Mouse (Mus musculus): ENCODE results near the gene Cmbl. TPM values are rescaled to one million over a fixed set of nuclear protein-coding genes. Genes with fewer than 3 reads are reported as not detected.

Cmbl gene
- polyA plus RNA-seq, 1 experiment from 2014 or later, result 1.7 TPM

DNA sequence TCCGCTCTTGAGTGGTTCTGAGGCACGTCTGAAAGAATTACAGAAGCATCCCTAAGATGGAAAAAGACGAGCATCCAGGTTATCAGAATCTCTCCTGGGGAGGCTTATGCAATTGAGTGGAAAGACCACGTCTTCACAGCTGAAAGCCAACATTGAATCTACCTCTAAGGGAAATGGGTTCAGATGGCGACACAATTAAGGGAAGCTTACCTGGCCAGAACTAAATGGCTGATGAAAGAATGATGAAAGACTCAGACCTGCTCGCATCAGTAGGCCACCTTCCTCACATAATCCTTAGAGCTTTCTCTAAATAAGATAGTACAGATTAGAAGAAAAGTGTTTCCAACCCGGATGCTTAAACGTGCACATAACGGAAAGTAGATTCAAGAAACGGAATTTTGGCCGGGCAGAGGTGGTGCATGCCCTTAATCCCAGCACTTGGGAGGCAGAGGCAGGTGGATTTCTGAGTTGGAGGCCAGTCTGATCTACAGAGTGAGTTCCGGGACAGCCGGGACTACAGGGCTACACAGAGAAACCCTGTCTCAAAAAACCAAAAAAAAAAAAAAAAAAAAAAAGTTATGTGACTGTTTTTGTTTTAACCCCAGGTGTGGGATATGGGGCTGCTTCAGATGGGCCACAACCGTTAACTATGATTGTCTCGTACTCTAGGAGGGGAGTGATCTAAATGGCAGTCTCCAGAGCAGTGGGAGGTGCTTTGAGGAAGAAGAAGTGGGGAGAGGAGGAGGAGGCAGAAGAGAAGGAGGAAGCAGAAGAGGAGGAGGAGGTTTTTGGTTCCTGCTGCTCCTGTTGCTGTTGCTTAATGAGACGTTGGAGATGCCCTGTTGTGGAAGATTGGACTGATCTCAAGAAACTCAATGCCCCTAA is 33.5 kb upstream of the Cmbl start:
- Histone ChIP-seq H3K36me3 (ENCODE audit: control insufficient read depth, insufficient read depth, low read length) (no peaks in the 10 kb centered on the region), H3K4me2 (ENCODE audit: low read depth, low read length) (peak overlapping the region; percentile 61), H3K9ac (replicated peaks; ENCODE audit: low read depth, low read length) (peak overlapping the region; percentile 90), H3K9me3 (ENCODE audit: control insufficient read depth, low read length) (no peaks in the 10 kb centered on the region), H3K4me3 (ENCODE audit: low read depth, low read length) (peak overlapping the region; percentile 86), H3K27ac (ENCODE audit: low read depth, low read length) (peak overlapping the region; percentile 99), H3K4me1 (ENCODE audit: control insufficient read depth, insufficient read depth, low read length) (peaks cover 26% of the 10 kb centered on the region), H3K27me3 (ENCODE audit: control insufficient read depth, insufficient read depth, low read length) (no peaks in the 10 kb centered on the region)
- 25% methylated on average over 16 of the region's 16 CpGs for WGBS
- no peak; the same call in 1 of the 2 replicates for ATAC-seq (ENCODE audit: low read depth)

DNA sequence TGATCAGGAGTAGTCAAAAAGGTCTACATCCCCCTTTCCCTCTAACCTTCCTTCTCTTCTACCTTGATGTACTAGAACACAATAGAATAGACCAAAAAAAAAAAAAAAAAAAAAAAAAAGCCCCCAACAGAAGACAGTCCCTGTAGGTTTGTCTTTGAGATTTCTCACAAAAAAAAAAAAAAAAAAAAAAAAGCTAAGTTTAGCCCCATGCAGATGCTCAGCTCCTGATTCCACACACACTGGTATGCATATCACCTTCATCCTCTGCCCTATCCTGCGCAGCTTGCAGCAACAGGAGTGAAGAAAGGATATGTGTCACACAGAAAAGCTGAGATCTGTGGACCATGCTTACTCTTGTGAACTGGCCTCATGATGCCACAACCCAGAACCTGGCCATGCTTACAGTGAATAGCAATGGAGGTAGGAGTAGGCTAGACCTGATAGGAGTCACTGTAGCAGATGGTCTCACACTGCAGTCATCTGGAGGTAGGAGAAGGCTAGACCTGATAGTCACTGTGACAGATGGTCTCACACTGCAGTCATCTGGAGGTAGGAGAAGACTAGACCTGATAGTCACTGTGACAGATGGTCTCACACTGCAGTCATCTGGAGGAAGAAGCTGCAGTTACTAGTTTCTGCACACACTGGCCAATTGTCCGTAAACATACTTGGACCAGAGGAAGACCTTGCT is 32.7 kb upstream of the Cmbl start:
- Histone ChIP-seq H3K9me3 (ENCODE audit: control insufficient read depth, low read length) (no peaks in the 10 kb centered on the region), H3K4me1 (ENCODE audit: control insufficient read depth, insufficient read depth, low read length) (peaks cover 26% of the 10 kb centered on the region), H3K9ac (replicated peaks; ENCODE audit: low read depth, low read length) (no peak overlapping the region), H3K4me3 (ENCODE audit: low read depth, low read length) (no peak overlapping the region), H3K4me2 (ENCODE audit: low read depth, low read length) (no peak overlapping the region), H3K27ac (ENCODE audit: low read depth, low read length) (no peak overlapping the region), H3K36me3 (ENCODE audit: control insufficient read depth, insufficient read depth, low read length) (no peaks in the 10 kb centered on the region), H3K27me3 (ENCODE audit: control insufficient read depth, insufficient read depth, low read length) (no peaks in the 10 kb centered on the region)
- no peak for ATAC-seq (ENCODE audit: low read depth)
- 100% methylated on average over 2 of the region's 2 CpGs for WGBS

DNA sequence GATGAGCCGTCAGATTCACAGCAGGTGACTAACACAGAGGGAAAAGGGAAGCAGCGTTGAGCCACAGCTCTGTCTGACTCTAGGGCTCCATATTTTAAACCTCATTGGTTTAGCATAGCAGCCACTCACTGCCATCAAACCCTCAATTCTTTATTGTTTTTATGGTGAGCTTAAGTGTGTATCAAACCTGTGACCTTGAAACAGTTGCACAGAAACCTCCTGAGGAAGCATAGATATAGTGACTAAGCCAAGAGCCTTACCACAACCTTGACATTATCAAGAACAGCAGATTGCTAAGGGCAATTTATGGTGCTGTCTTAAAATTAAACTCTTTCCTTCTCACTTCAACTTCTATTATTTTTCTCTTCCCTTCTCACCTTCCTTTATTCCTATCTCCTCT is 31.7 kb upstream of the Cmbl start:
- Histone ChIP-seq H3K36me3 (ENCODE audit: control insufficient read depth, insufficient read depth, low read length) (no peaks in the 10 kb centered on the region), H3K4me1 (ENCODE audit: control insufficient read depth, insufficient read depth, low read length) (peaks cover 24% of the 10 kb centered on the region), H3K9me3 (ENCODE audit: control insufficient read depth, low read length) (no peaks in the 10 kb centered on the region), H3K27me3 (ENCODE audit: control insufficient read depth, insufficient read depth, low read length) (no peaks in the 10 kb centered on the region), H3K4me3 (ENCODE audit: low read depth, low read length) (no peak overlapping the region), H3K9ac (replicated peaks; ENCODE audit: low read depth, low read length) (no peak overlapping the region), H3K27ac (ENCODE audit: low read depth, low read length) (no peak overlapping the region), H3K4me2 (ENCODE audit: low read depth, low read length) (no peak overlapping the region)
- 68% methylated on average over 2 of the region's 2 CpGs for WGBS
- ATAC-seq (ENCODE audit: low read depth), result no peak

DNA sequence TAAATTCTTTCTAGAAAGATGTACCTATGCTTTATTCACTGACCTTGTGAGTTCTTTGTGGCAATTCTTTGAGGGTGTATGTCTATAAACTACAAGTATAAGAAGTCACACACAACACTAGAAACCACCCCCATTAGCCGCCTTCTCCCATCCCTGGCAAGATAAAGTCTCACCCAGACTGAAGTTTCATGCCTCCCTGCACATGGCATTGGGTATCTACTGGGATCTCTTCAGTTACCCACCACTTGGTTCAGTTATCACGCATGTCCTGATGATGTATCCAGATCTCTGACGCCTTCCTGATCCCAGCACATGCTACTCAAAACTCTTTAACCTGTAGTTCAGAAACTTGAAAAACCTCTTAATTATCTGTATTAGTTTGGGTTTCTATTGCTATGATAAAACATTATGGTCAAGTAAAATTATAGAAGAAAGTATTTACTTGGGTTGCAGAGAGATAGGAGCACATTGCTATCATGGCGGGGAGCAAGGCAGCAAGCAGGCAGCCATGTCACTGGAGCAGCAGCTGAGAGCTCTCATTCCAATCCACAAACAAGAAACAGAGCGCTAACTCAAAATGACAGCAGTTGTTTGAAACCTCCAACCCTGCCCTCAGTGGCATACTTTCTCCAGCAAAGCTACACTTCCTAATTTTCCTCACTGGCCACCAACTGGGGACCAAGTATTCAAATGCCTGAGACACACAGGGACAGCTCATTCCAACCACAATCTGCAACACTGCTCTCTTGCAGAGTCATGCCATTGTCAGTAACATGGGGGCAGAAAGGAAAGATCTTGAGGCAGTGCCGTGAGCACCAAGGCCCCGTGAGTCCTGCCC is 30.5 kb upstream of the Cmbl start:
- no peak for ATAC-seq (ENCODE audit: low read depth)
- Histone ChIP-seq H3K4me3 (ENCODE audit: low read depth, low read length) (no peak overlapping the region), H3K9ac (replicated peaks; ENCODE audit: low read depth, low read length) (no peak overlapping the region), H3K4me2 (ENCODE audit: low read depth, low read length) (no peak overlapping the region), H3K9me3 (ENCODE audit: control insufficient read depth, low read length) (no peaks in the 10 kb centered on the region), H3K27ac (ENCODE audit: low read depth, low read length) (no peak overlapping the region), H3K36me3 (ENCODE audit: control insufficient read depth, insufficient read depth, low read length) (no peaks in the 10 kb centered on the region), H3K27me3 (ENCODE audit: control insufficient read depth, insufficient read depth, low read length) (no peaks in the 10 kb centered on the region), H3K4me1 (ENCODE audit: control insufficient read depth, insufficient read depth, low read length) (peaks cover 14% of the 10 kb centered on the region; the same call in 1 of the 2 replicates)
- WGBS, result 82% methylated on average over 7 of the region's 7 CpGs

DNA sequence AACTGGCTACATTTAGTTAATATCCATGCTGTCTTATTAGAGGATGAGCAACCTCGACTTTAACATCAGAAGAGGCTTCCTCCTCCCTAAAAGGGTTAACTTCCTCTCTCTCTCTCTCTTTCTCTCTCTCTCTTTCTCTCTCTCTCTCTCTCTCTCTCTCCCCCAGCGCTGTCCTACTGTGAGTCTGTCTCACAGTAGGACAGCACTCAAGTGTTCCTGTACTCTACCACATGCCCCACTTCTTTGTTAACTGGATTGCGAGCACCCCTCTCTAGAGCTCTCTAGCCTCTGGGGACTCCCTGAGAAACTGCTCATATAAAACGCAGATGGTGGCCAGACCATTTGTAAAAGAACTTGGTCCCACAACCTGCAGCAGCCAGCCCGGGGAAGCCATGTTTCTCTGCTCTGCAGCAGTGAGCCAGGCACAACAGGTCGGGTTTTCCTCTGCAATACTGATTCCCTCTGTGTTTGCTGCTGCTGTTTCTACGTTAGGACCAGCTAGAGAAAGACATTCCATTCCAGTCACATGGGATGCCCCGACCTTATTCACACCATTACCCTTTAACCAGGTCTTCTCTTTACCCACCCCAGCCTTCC is 29.8 kb upstream of the Cmbl start:
- 14% methylated on average over 8 of the region's 8 CpGs for WGBS
- no peak for ATAC-seq (ENCODE audit: low read depth)

DNA sequence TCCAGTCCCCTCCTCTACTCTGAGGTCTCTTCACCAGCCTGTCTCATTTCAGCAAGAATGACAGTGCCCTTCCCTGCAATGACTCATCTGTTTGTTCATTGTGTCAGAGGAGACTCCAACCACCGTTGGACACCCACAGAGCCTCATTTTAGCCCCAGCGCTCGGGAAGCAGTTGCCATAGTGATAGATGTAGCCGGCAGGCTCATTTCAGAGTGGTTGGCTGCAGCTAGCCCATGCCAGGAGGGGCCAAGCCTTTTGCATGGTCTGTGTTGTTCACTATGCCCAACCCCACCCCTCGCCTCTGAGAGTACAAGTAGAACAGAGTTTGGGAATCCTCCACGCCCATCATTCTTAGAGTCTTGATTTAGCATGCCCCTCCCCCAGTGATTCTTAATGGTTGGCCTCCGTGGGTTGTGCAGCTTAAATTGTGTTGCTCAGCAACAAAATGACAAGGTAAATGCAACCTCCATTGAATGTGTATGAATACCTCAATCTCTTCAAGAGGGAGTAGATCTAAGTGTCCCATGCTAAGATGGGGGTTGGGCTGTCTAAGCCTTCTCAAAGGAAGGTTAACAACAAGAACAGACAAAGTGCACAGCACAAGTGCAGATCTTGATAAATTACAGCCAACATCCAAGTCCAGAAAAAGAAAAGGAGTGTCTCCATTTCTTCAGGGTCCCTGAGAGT is 29.0 kb upstream of the Cmbl start:
- no peak overlapping the region for H3K9ac ChIP-seq (replicated peaks; ENCODE audit: low read depth, low read length)
- no peaks in the 10 kb centered on the region for H3K9me3 ChIP-seq (ENCODE audit: control insufficient read depth, low read length)
- H3K4me3 ChIP-seq (ENCODE audit: low read depth, low read length), result no peak overlapping the region
- no peak overlapping the region for H3K4me2 ChIP-seq (ENCODE audit: low read depth, low read length)
- WGBS, result 6% methylated on average over 7 of the region's 7 CpGs
- no peaks in the 10 kb centered on the region for H3K36me3 ChIP-seq (ENCODE audit: control insufficient read depth, insufficient read depth, low read length)
- peak; percentile 77 for ATAC-seq (ENCODE audit: low read depth)
- H3K27me3 ChIP-seq (ENCODE audit: control insufficient read depth, insufficient read depth, low read length), result no peaks in the 10 kb centered on the region
- H3K4me1 ChIP-seq (ENCODE audit: control insufficient read depth, insufficient read depth, low read length), result peaks cover 14% of the 10 kb centered on the region; the same call in 1 of the 2 replicates
- H3K27ac ChIP-seq (ENCODE audit: low read depth, low read length), result no peak overlapping the region; the same call in 1 of the 2 replicates

More for the DNA sequence above, 29.8 kb upstream of the Cmbl start:
- H3K4me3 ChIP-seq (ENCODE audit: low read depth, low read length), result no peak overlapping the region
- peak overlapping the region; percentile 55; the same call in 1 of the 2 replicates for H3K27ac ChIP-seq (ENCODE audit: low read depth, low read length)
- H3K36me3 ChIP-seq (ENCODE audit: control insufficient read depth, insufficient read depth, low read length), result no peaks in the 10 kb centered on the region
- H3K4me1 ChIP-seq (ENCODE audit: control insufficient read depth, insufficient read depth, low read length), result peaks cover 14% of the 10 kb centered on the region; the same call in 1 of the 2 replicates
- H3K27me3 ChIP-seq (ENCODE audit: control insufficient read depth, insufficient read depth, low read length), result no peaks in the 10 kb centered on the region
- H3K9ac ChIP-seq (replicated peaks; ENCODE audit: low read depth, low read length), result no peak overlapping the region
- H3K9me3 ChIP-seq (ENCODE audit: control insufficient read depth, low read length), result no peaks in the 10 kb centered on the region
- H3K4me2 ChIP-seq (ENCODE audit: low read depth, low read length), result no peak overlapping the region

DNA sequence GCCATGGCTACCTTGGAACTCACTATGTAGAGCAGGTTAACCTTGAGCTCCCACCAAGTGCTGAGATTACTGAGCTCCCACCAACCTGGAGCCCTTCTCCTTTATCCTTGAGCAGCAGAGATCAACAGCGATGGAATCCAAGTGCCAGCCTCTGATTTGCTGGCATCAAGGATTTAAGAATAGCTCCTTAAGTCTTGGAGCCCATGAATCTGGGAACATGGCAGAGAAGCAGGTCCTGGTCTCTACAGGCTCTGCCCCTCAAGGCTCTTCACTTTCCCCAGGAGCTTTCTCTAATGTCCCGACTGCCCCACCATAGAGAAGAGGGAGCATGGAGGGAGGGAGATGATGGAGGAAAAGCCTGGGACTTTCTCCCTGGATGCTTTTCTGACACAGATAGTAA is 27.5 kb upstream of the Cmbl start:
- Histone ChIP-seq H3K9me3 (ENCODE audit: control insufficient read depth, low read length) (no peaks in the 10 kb centered on the region), H3K27ac (ENCODE audit: low read depth, low read length) (no peak overlapping the region), H3K4me3 (ENCODE audit: low read depth, low read length) (no peak overlapping the region), H3K4me1 (ENCODE audit: control insufficient read depth, insufficient read depth, low read length) (peaks cover 20% of the 10 kb centered on the region; the same call in 1 of the 2 replicates), H3K36me3 (ENCODE audit: control insufficient read depth, insufficient read depth, low read length) (no peaks in the 10 kb centered on the region), H3K4me2 (ENCODE audit: low read depth, low read length) (no peak overlapping the region), H3K9ac (replicated peaks; ENCODE audit: low read depth, low read length) (no peak overlapping the region), H3K27me3 (ENCODE audit: control insufficient read depth, insufficient read depth, low read length) (no peaks in the 10 kb centered on the region)
- no peak for ATAC-seq (ENCODE audit: low read depth)
- WGBS, result 97% methylated on average over 2 of the region's 2 CpGs

DNA sequence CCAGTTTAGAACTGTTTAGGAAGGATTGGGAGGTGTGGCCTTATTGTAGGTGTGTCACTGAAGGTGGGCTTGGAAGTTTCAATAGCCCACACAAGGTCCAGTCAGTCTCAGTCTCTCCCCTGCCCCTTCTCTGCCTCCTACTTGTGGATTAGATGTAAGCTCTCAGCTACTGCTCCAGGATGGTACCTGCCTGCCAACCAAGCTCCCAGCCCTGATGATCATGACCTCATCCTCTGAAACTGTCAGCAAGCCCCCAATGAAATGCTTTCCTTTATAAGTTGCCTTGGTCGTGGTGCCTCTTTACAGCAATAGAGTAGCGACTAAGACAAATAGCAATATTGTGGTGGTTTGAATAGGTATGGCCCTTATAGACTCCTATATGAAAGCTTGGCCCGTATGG is 26.8 kb upstream of the Cmbl start:
- ATAC-seq (ENCODE audit: low read depth), result no peak
- Histone ChIP-seq H3K4me3 (ENCODE audit: low read depth, low read length) (no peak overlapping the region), H3K9me3 (ENCODE audit: control insufficient read depth, low read length) (no peaks in the 10 kb centered on the region), H3K4me2 (ENCODE audit: low read depth, low read length) (no peak overlapping the region), H3K27me3 (ENCODE audit: control insufficient read depth, insufficient read depth, low read length) (no peaks in the 10 kb centered on the region), H3K9ac (replicated peaks; ENCODE audit: low read depth, low read length) (no peak overlapping the region), H3K4me1 (ENCODE audit: control insufficient read depth, insufficient read depth, low read length) (peaks cover 20% of the 10 kb centered on the region; the same call in 1 of the 2 replicates), H3K36me3 (ENCODE audit: control insufficient read depth, insufficient read depth, low read length) (no peaks in the 10 kb centered on the region), H3K27ac (ENCODE audit: low read depth, low read length) (no peak overlapping the region)
- 83% methylated on average over 3 of the region's 3 CpGs for WGBS

Data from neural tube, embryonic 14.5 days (tissue).